In the genomic region with DNA sequence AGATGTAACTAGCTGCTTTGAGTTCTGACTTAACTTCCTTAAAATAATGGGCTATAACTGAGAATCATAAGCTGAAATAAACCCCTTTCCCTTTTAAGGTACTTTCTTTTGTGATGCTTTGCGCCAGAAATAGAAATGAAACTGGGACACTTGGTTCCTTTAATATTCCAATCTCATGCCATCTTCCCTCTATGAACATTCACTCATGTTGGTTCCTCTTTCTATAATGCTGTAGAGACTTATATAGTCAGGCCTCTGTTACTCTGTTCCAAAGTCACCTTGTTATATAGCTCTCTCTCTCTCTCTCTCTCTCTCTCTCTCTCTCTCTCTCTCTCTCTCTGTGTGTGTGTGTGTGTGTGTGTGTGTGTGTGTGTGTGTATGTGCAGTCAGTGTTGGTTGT, we compare ENCODE assay signal across 20 mouse cellular contexts.
"Had no signal": no experiment of that assay in that cellular context is flagged by ENCODE, and none has a peak within 500 bp of the region (broad histone marks: within the 10 kb centered on the region; RNA-seq: fewer than 3 reads in every experiment).

No protein-coding gene starts in this region.

- H3K27me3 ChIP-seq: midbrain, embryonic 12.5 days; neural tube, embryonic 13.5 days; neural tube, embryonic 15.5 days had no signal

- H3K36me3 ChIP-seq: midbrain, embryonic 10.5 days; midbrain, embryonic 12.5 days; neural tube, embryonic 13.5 days; neural tube, embryonic 15.5 days had no signal

- H3K4me2 ChIP-seq: lung, embryonic 14.5 days; midbrain, embryonic 12.5 days; neural tube, embryonic 13.5 days; neural tube, embryonic 15.5 days had no signal

- ATAC-seq: midbrain, embryonic 16.5 days had no signal

- H3K4me1 ChIP-seq: midbrain, embryonic 10.5 days; midbrain, embryonic 12.5 days; neural tube, embryonic 13.5 days; neural tube, embryonic 15.5 days had no signal

- H3K9ac ChIP-seq: liver, embryonic 14.5 days; lung, embryonic 14.5 days; midbrain, embryonic 12.5 days; neural tube, embryonic 13.5 days; neural tube, embryonic 15.5 days had no signal

- H3K9me3 ChIP-seq: midbrain, embryonic 10.5 days; midbrain, embryonic 12.5 days; neural tube, embryonic 15.5 days had no signal

- DNase-seq: lung, adult 18-20 months; lung, embryonic 14.5 days; lung, postnatal 10 days; lung, postnatal 4 days; midbrain, embryonic 14.5 days; retina, postnatal 1 day; right cerebral cortex, adult 18-20 months; right cerebral cortex, postnatal 25 days; right cerebral cortex, postnatal 4 days; spleen, adult 18-20 months; thymus, adult 18-20 months; thymus, postnatal 25 days; thymus, postnatal 4 days had no signal

- H3K4me3 ChIP-seq: midbrain, embryonic 10.5 days; midbrain, embryonic 12.5 days; myocyte; neural tube, embryonic 13.5 days; neural tube, embryonic 15.5 days had no signal

- H3K27ac ChIP-seq: liver, embryonic 14.5 days; midbrain, embryonic 10.5 days; midbrain, embryonic 12.5 days; neural tube, embryonic 13.5 days; neural tube, embryonic 15.5 days had no signal
